ENCODE assay signal across 16 mouse cellular contexts in the genomic region with DNA sequence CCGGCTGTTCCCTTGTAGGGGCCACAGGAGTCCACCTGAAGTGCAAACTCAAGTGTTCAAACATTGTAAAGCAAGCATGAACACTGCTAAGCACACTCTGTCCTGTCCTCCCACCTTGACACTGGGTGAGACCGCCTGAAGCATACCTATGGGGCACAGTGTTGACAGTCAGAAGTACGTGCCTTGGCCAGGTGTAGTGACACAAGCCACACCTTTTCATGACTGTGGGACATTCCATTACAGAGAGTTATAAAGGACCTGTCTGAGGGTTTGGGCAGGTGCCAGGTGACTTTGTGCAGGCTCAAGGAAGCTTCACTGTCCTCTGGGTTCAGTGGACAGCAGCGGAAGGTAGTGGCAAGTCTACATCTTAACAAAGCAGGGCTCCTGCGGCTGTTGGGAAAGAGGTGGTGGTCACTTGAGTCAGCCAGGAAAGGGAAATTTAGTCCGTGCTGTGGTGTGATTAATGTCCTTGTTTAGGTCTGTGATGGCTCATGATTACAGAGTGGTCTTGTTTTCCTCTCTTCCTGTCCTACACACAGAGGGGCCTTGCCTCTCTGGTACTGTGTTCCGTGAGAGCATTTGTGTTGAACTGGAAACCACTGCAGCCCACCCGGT.
DNase-seq lines count a peak whose midpoint lies in the region; ATAC-seq and TF ChIP-seq lines count a peak whose summit lies in the region.
"Had no signal": no experiment of that assay in that cellular context is flagged by ENCODE, and none has a peak within 500 bp of the region (broad histone marks: within the 10 kb centered on the region; RNA-seq: fewer than 3 reads in every experiment).

No protein-coding gene starts in this region.

- no peak overlapping the region for H3K9ac ChIP-seq in midbrain, embryonic 13.5 days (replicated peaks)
- H3K9ac ChIP-seq in intestine, embryonic 16.5 days (ENCODE audit: low read depth, low read length): no peak overlapping the region
- H3K9ac ChIP-seq in stomach, embryonic 16.5 days (ENCODE audit: low read length): peak overlapping the region; percentile 3; the same call in 1 of the 2 replicates
- H3K9ac ChIP-seq: embryonic facial prominence, embryonic 15.5 days; forebrain, embryonic 13.5 days; liver, embryonic 15.5 days; midbrain, embryonic 12.5 days; neural tube, embryonic 15.5 days had no signal

- WGBS in midbrain, embryonic 10.5 days: 90% methylated on average over 8 of the region's 8 CpGs
- 91% methylated on average over 8 of the region's 8 CpGs for WGBS in midbrain, embryonic 13.5 days
- 55% methylated on average over 8 of the region's 8 CpGs for WGBS in intestine, embryonic 16.5 days
- WGBS in stomach, embryonic 16.5 days: 56% methylated on average over 8 of the region's 8 CpGs

- no peak for ATAC-seq in midbrain, embryonic 13.5 days
- ATAC-seq in intestine, embryonic 16.5 days: peak; percentile 93
- ATAC-seq in stomach, embryonic 16.5 days (ENCODE audit: insufficient read depth, low FRiP score): peak; percentile 91

- no peak overlapping the region for H3K4me3 ChIP-seq in midbrain, embryonic 10.5 days
- no peak overlapping the region for H3K4me3 ChIP-seq in midbrain, embryonic 13.5 days (replicated peaks)
- H3K4me3 ChIP-seq in intestine, embryonic 16.5 days (ENCODE audit: low read length): no peak overlapping the region
- H3K4me3 ChIP-seq in stomach, embryonic 16.5 days (replicated peaks; ENCODE audit: low read length): no peak overlapping the region
- no peak overlapping the region for H3K4me3 ChIP-seq in left cerebral cortex, adult 2 months
- H3K4me3 ChIP-seq: embryonic facial prominence, embryonic 15.5 days; forebrain, embryonic 13.5 days; liver, embryonic 15.5 days; midbrain, embryonic 12.5 days; myocyte; neural tube, embryonic 15.5 days had no signal

- 0 out of 2 replicates have a peak, but pooled peaks cover 2% of the 10 kb centered on the region for H3K36me3 ChIP-seq in midbrain, embryonic 10.5 days
- no peaks in the 10 kb centered on the region for H3K36me3 ChIP-seq in midbrain, embryonic 13.5 days
- no peaks in the 10 kb centered on the region for H3K36me3 ChIP-seq in intestine, embryonic 16.5 days (ENCODE audit: control insufficient read depth, insufficient read depth, low read length)
- no peaks in the 10 kb centered on the region for H3K36me3 ChIP-seq in stomach, embryonic 16.5 days (ENCODE audit: control insufficient read depth, insufficient read depth, low read length)
- H3K36me3 ChIP-seq: embryonic facial prominence, embryonic 15.5 days; liver, embryonic 15.5 days; midbrain, embryonic 12.5 days; neural tube, embryonic 15.5 days had no signal

- H3K4me1 ChIP-seq in midbrain, embryonic 10.5 days: peaks cover 48% of the 10 kb centered on the region
- H3K4me1 ChIP-seq in midbrain, embryonic 13.5 days (replicated peaks): peaks cover 22% of the 10 kb centered on the region
- peaks cover 20% of the 10 kb centered on the region for H3K4me1 ChIP-seq in intestine, embryonic 16.5 days (ENCODE audit: control insufficient read depth, insufficient read depth, low read length)
- H3K4me1 ChIP-seq in stomach, embryonic 16.5 days (ENCODE audit: control insufficient read depth, insufficient read depth, low read length): peaks cover 12% of the 10 kb centered on the region
- H3K4me1 ChIP-seq: embryonic facial prominence, embryonic 15.5 days had no signal

- H3K9me3 ChIP-seq in midbrain, embryonic 10.5 days (replicated peaks): peaks cover 11% of the 10 kb centered on the region
- H3K9me3 ChIP-seq in midbrain, embryonic 13.5 days: peaks cover 4% of the 10 kb centered on the region; the same call in 1 of the 2 replicates
- no peaks in the 10 kb centered on the region for H3K9me3 ChIP-seq in intestine, embryonic 16.5 days (ENCODE audit: control insufficient read depth, low read length)
- peaks cover 8% of the 10 kb centered on the region; the same call in 1 of the 2 replicates for H3K9me3 ChIP-seq in stomach, embryonic 16.5 days (replicated peaks; ENCODE audit: control insufficient read depth, low read length)
- H3K9me3 ChIP-seq: liver, embryonic 15.5 days; neural tube, embryonic 15.5 days had no signal

- H3K27me3 ChIP-seq in midbrain, embryonic 10.5 days (ENCODE audit: low read depth, poor library complexity, severe bottlenecking): 0 out of 2 replicates have a peak, but pooled peaks cover 4% of the 10 kb centered on the region
- no peaks in the 10 kb centered on the region for H3K27me3 ChIP-seq in midbrain, embryonic 13.5 days
- H3K27me3 ChIP-seq in intestine, embryonic 16.5 days (replicated peaks; ENCODE audit: control insufficient read depth, insufficient read depth, low read length): no peaks in the 10 kb centered on the region
- no peaks in the 10 kb centered on the region for H3K27me3 ChIP-seq in stomach, embryonic 16.5 days (ENCODE audit: control insufficient read depth, insufficient read depth, low read length)
- H3K27me3 ChIP-seq: embryonic facial prominence, embryonic 15.5 days; liver, embryonic 15.5 days; neural tube, embryonic 15.5 days had no signal

- no peak for TF ChIP-seq CTCF in left cerebral cortex, adult 2 months (IDR thresholded peaks at IDR 0.05)

- intact Hi-C loops in left cerebral cortex, adult 2 months (cut with DNase I): no loop called here

- peak overlapping the region; percentile 84 for H3K27ac ChIP-seq in midbrain, embryonic 10.5 days (replicated peaks)
- no peak overlapping the region for H3K27ac ChIP-seq in midbrain, embryonic 13.5 days
- peak overlapping the region; percentile 28; the same call in 1 of the 2 replicates for H3K27ac ChIP-seq in intestine, embryonic 16.5 days (ENCODE audit: low read length)
- H3K27ac ChIP-seq in stomach, embryonic 16.5 days (ENCODE audit: low read length): peak overlapping the region; percentile 80
- no peak overlapping the region for H3K27ac ChIP-seq in left cerebral cortex, adult 2 months
- H3K27ac ChIP-seq: embryonic facial prominence, embryonic 15.5 days; liver, embryonic 15.5 days; neural tube, embryonic 15.5 days had no signal

- H3K4me2 ChIP-seq in midbrain, embryonic 13.5 days (replicated peaks): no peak overlapping the region
- no peak overlapping the region for H3K4me2 ChIP-seq in intestine, embryonic 16.5 days (ENCODE audit: low read depth, low read length)
- no peak overlapping the region for H3K4me2 ChIP-seq in stomach, embryonic 16.5 days (ENCODE audit: low read depth, low read length)
- H3K4me2 ChIP-seq: embryonic facial prominence, embryonic 15.5 days; forebrain, embryonic 13.5 days; heart, embryonic 11.5 days; liver, embryonic 15.5 days; midbrain, embryonic 12.5 days; neural tube, embryonic 15.5 days had no signal

- no peak for DNase-seq in midbrain, embryonic 10.5 days (ENCODE audit: low spot score)
- peak; percentile 25 for DNase-seq in lung, postnatal 10 days
- DNase-seq in left cerebral cortex, adult 2 months (ENCODE audit: extremely low spot score in 1 of 2, low spot score in 2 of 2): no peak
- no peak for DNase-seq in ovary, postnatal 36 days (ENCODE audit: low spot score)
- DNase-seq: cerebellum, adult 9-11 months; gastrocnemius, postnatal 36 days had no signal

Comparison
In these comparisons a context has a peak if more than half of its experiments do, and no peak if none do; other contexts are left out.
1. H3K27ac ChIP-seq: peak in midbrain, embryonic 10.5 days (single experiment), intestine, embryonic 16.5 days (single experiment) and stomach, embryonic 16.5 days (single experiment); none in midbrain, embryonic 13.5 days (single experiment) and left cerebral cortex, adult 2 months (single experiment).